Mouse (Mus musculus): Measurements from ENCODE around the gene Nipal4. TPM values are rescaled to one million over a fixed set of nuclear protein-coding genes. Genes with fewer than 3 reads are reported as not detected.
"Not testable (repeated sequence)": the region's sequence is repeated elsewhere in the genome, so short reads cannot be mapped to it uniquely, and the experiment has no call there.

Gene Nipal4
- polyA plus RNA-seq, 1 experiment from 2014 or later = 0.55 TPM

DNA sequence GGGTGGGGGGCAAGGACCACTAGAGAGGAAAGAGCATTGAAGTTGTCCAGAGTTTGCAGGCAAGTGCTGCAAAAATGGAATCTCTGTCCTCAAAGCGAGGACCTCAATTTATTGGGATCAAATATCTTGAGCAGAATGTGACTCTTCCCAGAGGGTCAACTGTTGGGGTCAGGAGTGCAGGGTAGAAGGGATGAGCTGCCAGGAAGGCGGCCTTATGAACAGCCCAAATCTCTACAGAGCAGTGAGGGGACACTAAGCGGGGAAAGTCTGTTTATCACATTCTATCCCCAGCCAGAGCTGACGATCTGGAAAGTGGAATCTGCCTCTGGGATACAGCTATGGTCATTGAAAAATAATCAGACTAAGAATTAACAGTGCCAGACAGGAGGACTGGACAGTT is 27.9 kb upstream of the Nipal4 start:
- Histone ChIP-seq H3K36me3 (peaks cover 47% of the 10 kb centered on the region), H3K27ac (no peak overlapping the region)
- 67% methylated on average over 4 of the region's 4 CpGs for WGBS

DNA sequence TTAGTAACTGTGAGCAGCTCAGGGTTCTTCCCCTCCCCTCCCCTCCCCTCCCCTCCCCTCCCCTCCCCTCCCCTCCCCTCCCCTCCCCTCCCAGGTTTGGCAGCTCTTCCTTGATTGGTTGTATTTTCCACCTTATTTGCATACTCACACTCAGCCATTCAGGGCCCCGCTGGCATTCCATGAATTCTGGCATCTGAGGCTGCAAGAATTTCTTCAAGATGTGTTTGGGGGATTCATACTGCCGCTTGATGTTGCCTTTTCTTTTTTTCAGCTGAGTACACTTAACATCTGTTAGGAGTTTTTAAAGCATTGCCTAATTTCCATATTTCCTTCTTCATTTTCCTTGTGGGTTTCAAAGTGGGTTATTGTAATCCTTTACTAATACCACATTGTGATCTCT is 22.0 kb upstream of the Nipal4 start:
- ATAC-seq (ENCODE audit: low FRiP score, low read depth) = no peak
- Histone ChIP-seq H3K4me3 (no peak overlapping the region), H3K27me3 (replicated peaks) (no peaks in the 10 kb centered on the region), H3K9me3 (no peaks in the 10 kb centered on the region), H3K4me2 (replicated peaks) (no peak overlapping the region), H3K27ac (no peak overlapping the region), H3K9ac (no peak overlapping the region), H3K4me1 (no peaks in the 10 kb centered on the region), H3K36me3 (peaks cover 3% of the 10 kb centered on the region; the same call in 1 of the 2 replicates)
- 92% methylated on average over 2 of the region's 2 CpGs for WGBS

More for the DNA sequence above, 27.9 kb upstream of the Nipal4 start:
- Histone ChIP-seq H3K27me3 (replicated peaks) (no peaks in the 10 kb centered on the region), H3K4me2 (replicated peaks) (no peak overlapping the region), H3K4me3 (no peak overlapping the region), H3K9ac (no peak overlapping the region), H3K4me1 (no peaks in the 10 kb centered on the region), H3K9me3 (no peaks in the 10 kb centered on the region)
- ATAC-seq (ENCODE audit: low FRiP score, low read depth) = no peak

DNA sequence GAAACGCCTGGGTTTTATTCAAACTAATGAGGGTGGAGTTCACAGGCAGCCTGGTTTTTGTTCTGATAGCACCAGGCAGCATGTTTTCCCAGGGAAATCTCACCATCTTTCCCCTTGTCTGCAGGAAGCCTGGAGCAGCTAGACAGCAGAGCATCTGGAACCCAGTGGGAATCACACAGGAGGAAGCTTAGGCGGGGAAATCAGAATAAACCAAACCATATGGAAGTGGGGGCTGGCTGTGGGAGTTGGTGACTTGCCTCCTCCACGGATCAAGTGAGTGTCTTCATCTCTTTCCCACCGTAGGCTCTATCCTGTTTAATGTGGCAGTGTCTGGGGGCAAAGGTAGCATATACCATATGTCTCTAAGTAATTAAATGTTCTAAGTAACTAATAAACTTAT is 19.2 kb upstream of the Nipal4 start:
- H3K27ac ChIP-seq = no peak overlapping the region
- ATAC-seq (ENCODE audit: low FRiP score, low read depth) = no peak
- H3K27me3 ChIP-seq (replicated peaks) = no peaks in the 10 kb centered on the region
- no peak overlapping the region for H3K4me2 ChIP-seq (replicated peaks)
- no peaks in the 10 kb centered on the region for H3K9me3 ChIP-seq
- H3K4me1 ChIP-seq = no peaks in the 10 kb centered on the region
- 43% methylated on average over 4 of the region's 4 CpGs for WGBS
- no peaks in the 10 kb centered on the region for H3K36me3 ChIP-seq
- no peak overlapping the region for H3K9ac ChIP-seq
- no peak overlapping the region for H3K4me3 ChIP-seq

DNA sequence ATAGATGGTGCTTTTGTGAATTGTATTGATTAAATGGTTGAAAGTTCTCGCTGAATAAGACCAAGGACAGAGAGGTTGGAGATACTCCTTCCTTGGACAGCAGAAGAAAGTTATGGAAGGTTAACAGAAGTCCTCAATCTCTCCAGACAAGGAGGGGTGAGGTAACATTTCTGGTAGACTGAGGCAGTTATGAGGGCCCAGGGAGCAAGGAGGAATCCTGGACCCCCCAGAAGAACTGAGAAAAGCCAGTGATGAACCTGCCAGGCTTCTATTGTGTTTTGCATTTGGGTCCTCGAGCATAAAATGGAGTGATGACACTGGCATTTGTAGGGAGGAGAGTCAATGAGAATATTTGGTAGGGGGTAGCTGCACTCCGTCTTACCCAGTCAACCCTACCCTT is 18.6 kb upstream of the Nipal4 start:
- no peaks in the 10 kb centered on the region for H3K27me3 ChIP-seq (replicated peaks)
- 76% methylated on average over 3 of the region's 3 CpGs for WGBS
- no peaks in the 10 kb centered on the region for H3K9me3 ChIP-seq
- no peak overlapping the region for H3K4me2 ChIP-seq (replicated peaks)
- no peak overlapping the region for H3K27ac ChIP-seq
- no peak for ATAC-seq (ENCODE audit: low FRiP score, low read depth)
- H3K4me3 ChIP-seq = no peak overlapping the region
- no peak overlapping the region for H3K9ac ChIP-seq
- no peaks in the 10 kb centered on the region for H3K4me1 ChIP-seq
- H3K36me3 ChIP-seq = no peaks in the 10 kb centered on the region

DNA sequence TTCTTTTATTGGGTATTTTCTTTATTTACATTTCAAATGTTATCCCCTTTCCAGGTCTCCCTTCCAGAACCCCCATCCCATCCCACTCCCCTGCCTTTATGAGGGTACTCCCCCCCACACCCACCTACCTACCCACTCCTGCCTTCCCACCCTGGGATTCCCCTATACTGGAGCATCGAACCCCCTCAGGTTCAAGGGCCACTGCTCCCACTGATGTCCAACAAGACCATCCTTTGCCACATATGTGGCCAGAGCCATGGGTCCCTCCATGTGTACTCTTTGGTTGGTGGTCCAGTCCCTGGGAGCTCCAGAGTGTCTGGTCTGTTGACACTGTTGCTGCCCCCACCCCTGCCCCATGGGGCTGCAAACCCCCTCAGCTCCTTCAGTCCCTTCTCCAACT is 15.7 kb upstream of the Nipal4 start:
- not testable (repeated sequence) for H3K4me3 ChIP-seq; H3K9ac ChIP-seq; H3K4me2 ChIP-seq (replicated peaks); H3K36me3 ChIP-seq; H3K4me1 ChIP-seq; H3K27me3 ChIP-seq (replicated peaks); H3K27ac ChIP-seq; ATAC-seq (ENCODE audit: low FRiP score, low read depth); H3K9me3 ChIP-seq
- WGBS = 90% methylated on average over 1 of the region's 1 CpGs

DNA sequence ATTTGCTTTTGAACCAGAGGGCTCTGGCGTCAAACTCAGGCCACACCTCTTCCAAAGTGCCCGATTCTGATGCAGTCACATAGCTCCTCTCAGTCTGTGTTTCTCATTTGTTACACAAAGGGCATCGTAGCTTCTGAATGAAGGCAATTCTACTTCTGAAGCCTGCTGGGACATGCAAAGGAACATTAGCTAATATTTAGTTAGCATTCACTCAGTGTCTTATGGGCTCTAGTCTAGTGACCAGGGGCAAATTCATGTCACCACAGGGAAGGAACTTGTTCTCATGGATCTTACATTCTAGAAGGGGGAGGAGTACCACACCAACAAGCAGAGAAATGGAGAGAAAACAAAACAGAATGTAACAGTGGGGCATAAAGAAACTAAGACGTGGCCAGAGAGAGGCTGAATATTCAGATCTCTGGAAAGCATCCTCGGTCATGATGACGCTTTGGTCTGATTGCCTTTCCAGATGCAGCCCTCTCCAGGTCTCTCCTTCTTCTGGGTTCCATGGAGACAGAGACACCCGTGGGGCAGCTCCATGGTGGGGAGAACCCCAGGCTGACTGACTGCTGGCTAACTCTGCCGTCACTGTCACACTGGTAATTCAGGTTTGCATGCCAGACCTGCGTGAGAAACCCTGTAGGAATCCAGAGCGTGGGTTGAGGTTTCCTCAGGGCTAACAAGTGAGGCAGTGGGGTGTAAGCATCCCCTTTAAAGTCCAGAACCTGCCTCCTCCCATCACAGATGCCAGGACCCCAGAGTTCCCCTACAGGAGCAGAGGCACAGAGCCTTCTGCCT is 11.1 kb upstream of the Nipal4 start:
- Histone ChIP-seq H3K4me2 (replicated peaks) (no peak overlapping the region), H3K36me3 (no peaks in the 10 kb centered on the region), H3K9ac (no peak overlapping the region), H3K4me1 (no peaks in the 10 kb centered on the region), H3K27ac (no peak overlapping the region), H3K27me3 (replicated peaks) (no peaks in the 10 kb centered on the region), H3K9me3 (no peaks in the 10 kb centered on the region), H3K4me3 (no peak overlapping the region)
- 78% methylated on average over 10 of the region's 10 CpGs for WGBS
- no peak for ATAC-seq (ENCODE audit: low FRiP score, low read depth)

DNA sequence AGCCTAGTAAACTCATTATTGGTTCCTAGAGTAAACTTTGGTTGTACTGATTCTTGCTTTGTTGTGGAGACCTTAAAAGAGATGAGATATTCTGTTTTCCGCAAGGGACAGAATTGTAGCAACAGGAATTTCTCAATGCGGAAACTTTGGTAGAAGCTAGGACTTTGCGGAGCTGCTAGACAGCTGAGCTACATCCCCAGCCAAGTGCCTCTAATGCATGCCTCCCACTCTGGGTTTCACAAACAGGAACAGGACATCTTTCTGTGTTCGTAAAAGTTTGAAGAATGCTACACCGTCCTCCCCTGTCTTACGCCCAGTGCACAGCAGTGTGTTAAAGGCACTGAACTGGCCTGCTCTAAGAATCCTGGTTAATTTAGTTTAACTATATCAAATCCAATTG is 9.8 kb upstream of the Nipal4 start:
- Histone ChIP-seq H3K27me3 (replicated peaks) (no peaks in the 10 kb centered on the region), H3K27ac (no peak overlapping the region), H3K9ac (no peak overlapping the region), H3K4me3 (no peak overlapping the region), H3K36me3 (no peaks in the 10 kb centered on the region), H3K4me2 (replicated peaks) (no peak overlapping the region), H3K9me3 (no peaks in the 10 kb centered on the region), H3K4me1 (no peaks in the 10 kb centered on the region)
- WGBS = 95% methylated on average over 6 of the region's 6 CpGs
- ATAC-seq (ENCODE audit: low FRiP score, low read depth) = no peak

DNA sequence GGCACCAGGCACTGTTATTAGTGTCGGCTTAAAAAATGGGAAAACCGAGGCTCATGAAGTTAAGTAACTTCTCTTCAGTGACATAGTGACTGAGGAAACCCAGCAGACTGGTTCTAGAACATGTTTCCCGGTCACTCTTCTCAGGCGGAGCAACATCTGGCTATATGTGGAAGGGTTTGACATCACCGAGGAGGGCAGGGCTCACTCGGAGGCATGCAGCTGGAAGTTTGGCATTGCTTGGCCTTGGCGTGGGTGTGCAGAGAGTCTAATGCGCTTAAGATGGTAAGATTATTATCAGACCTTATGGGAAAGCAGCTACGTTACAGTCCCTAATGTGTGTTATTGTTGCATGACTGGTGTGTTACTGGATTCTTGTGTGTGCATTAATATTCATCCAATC is 5.8 kb upstream of the Nipal4 start:
- Histone ChIP-seq H3K9me3 (no peaks in the 10 kb centered on the region), H3K27ac (no peak overlapping the region), H3K4me1 (peaks cover 5% of the 10 kb centered on the region; the same call in 1 of the 2 replicates), H3K27me3 (replicated peaks) (0 out of 2 replicates have a peak, but pooled peaks cover 3% of the 10 kb centered on the region), H3K4me2 (replicated peaks) (no peak overlapping the region), H3K36me3 (no peaks in the 10 kb centered on the region), H3K4me3 (no peak overlapping the region), H3K9ac (no peak overlapping the region)
- 95% methylated on average over 9 of the region's 9 CpGs for WGBS
- ATAC-seq (ENCODE audit: low FRiP score, low read depth) = no peak

DNA sequence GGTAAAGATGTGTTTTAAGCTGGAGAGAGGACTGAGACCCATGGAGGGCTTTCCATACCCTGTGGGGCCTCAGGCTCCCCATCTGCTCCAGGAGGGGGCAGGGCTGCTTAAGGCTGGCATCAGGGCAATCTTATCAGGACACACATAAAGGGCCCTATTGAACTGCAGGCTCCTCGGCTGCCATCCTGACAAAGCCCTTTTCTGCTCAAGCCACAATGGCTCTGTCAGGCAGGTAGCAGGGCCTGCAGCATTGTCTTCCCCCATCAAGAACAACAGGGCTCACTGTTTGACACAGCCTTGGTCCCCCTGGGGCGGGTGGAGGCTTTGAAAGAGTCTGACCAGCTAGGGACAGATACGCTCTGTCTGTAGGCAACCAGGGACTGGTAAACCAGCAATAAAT is 3.6 kb upstream of the Nipal4 start:
- 37% methylated on average over 3 of the region's 3 CpGs for WGBS
- Histone ChIP-seq H3K4me1 (peaks cover 12% of the 10 kb centered on the region), H3K27me3 (replicated peaks) (peaks cover 14% of the 10 kb centered on the region), H3K4me3 (no peak overlapping the region), H3K36me3 (no peaks in the 10 kb centered on the region), H3K27ac (no peak overlapping the region), H3K4me2 (replicated peaks) (no peak overlapping the region), H3K9ac (0 out of 2 replicates have a peak overlapping the region, but pooled peaks have one; percentile 13), H3K9me3 (no peaks in the 10 kb centered on the region)
- ATAC-seq (ENCODE audit: low FRiP score, low read depth) = no peak

DNA sequence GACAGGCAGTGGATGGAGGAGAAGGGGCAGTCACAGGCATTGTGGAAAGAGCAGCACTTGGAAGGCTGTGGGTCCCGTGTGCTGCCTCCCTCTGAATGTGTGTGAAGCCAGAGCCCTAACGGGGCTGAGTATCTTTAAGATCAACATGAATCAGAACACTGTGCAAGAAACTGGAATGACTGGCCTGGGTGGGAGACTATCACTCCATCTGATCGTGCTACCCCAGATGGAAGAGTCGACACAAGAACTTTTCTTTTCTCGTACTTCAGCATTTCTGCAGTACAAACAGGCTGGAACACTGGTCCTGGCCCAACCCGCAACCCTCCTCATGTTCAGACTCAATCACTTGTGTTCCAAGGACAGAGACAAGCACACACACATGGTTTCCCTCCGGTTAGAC is 2.2 kb upstream of the Nipal4 start:
- no peaks in the 10 kb centered on the region for H3K9me3 ChIP-seq
- H3K4me1 ChIP-seq = peaks cover 12% of the 10 kb centered on the region
- WGBS = 91% methylated on average over 7 of the region's 7 CpGs
- H3K36me3 ChIP-seq = no peaks in the 10 kb centered on the region
- H3K4me2 ChIP-seq (replicated peaks) = no peak overlapping the region
- H3K27me3 ChIP-seq (replicated peaks) = peaks cover 14% of the 10 kb centered on the region
- no peak overlapping the region for H3K4me3 ChIP-seq
- no peak overlapping the region for H3K9ac ChIP-seq
- no peak overlapping the region for H3K27ac ChIP-seq
- ATAC-seq (ENCODE audit: low FRiP score, low read depth) = no peak

DNA sequence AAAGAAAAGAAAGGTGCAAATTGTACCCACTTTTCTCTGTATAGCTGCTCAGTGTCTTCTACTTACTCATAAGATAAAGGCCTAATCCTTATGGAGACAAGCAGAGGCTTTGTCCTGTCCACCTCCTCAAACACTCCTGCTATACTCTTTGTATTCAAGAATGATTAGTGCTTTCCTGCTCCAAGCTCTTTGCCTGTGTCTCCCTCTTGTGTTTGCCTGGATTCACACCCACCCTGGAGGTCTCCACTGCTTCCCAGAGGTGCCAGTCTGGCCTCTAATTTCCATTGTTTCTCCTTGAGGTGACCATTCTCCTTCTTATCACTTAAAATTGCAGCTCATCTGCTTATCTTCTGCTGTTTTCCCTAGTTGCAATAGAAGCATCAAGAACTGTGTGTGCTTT is 8.8 kb downstream of the Nipal4 start:
- no peak for ATAC-seq (ENCODE audit: low FRiP score, low read depth)
- Histone ChIP-seq H3K9me3 (no peaks in the 10 kb centered on the region), H3K27ac (no peak overlapping the region), H3K4me2 (replicated peaks) (no peak overlapping the region), H3K9ac (no peak overlapping the region), H3K36me3 (no peaks in the 10 kb centered on the region), H3K4me3 (no peak overlapping the region), H3K4me1 (no peaks in the 10 kb centered on the region), H3K27me3 (replicated peaks) (no peaks in the 10 kb centered on the region)

DNA sequence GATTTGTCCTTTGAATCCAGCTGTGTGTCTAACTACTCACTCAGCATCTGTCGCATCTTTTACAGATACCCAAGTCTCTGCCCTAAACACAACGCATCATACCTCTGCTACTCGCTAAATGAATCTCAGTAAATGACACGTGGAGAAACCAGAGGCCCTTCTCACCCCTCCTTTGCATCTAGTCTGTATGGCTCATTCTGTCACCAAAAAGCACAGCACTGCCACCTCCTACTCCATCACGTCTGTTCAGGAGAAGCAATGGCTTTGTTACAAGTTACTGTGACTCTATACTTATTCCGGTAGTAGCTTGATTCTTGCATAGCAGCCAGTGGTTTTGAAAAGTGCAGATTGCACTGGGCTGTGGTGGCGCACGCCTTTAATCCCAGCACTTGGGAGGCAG is 9.4 kb downstream of the Nipal4 start:
- no peaks in the 10 kb centered on the region for H3K36me3 ChIP-seq
- H3K4me2 ChIP-seq (replicated peaks) = no peak overlapping the region
- ATAC-seq (ENCODE audit: low FRiP score, low read depth) = no peak
- no peaks in the 10 kb centered on the region for H3K27me3 ChIP-seq (replicated peaks)
- no peaks in the 10 kb centered on the region for H3K9me3 ChIP-seq
- no peak overlapping the region for H3K9ac ChIP-seq
- no peak overlapping the region for H3K4me3 ChIP-seq
- 91% methylated on average over 8 of the region's 8 CpGs for WGBS
- H3K27ac ChIP-seq = no peak overlapping the region
- no peaks in the 10 kb centered on the region for H3K4me1 ChIP-seq

DNA sequence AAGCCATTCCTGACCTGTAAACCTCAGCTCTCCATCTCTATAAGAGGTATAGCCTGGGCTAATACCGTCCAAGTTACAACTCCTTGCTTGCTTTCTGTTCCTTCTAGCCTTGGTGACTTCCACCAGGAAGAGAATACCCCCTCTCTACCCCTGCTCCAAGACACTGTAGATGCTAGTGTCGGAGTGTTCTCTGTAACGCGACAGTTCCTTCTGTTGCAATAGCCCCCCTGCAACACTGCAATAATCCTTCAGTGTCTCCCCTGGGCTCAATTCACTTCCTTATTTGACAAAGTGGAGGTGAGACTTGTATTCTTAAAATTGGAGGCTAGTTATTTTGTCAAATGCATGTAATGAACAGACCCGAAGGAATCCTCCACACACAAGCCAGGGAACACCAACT is 19.7 kb downstream of the Nipal4 start:
- WGBS = 91% methylated on average over 5 of the region's 5 CpGs
- H3K4me1 ChIP-seq = no peaks in the 10 kb centered on the region
- no peaks in the 10 kb centered on the region for H3K9me3 ChIP-seq
- no peak overlapping the region for H3K27ac ChIP-seq
- no peak overlapping the region for H3K9ac ChIP-seq
- no peak overlapping the region for H3K4me2 ChIP-seq (replicated peaks)
- H3K27me3 ChIP-seq (replicated peaks) = no peaks in the 10 kb centered on the region
- H3K4me3 ChIP-seq = no peak overlapping the region
- no peak for ATAC-seq (ENCODE audit: low FRiP score, low read depth)
- peaks cover 37% of the 10 kb centered on the region for H3K36me3 ChIP-seq

All from neural tube, embryonic 12.5 days (tissue).